Mouse (Mus musculus): ENCODE measurements around the gene Adssl1. TPM values are rescaled to one million over a fixed set of nuclear protein-coding genes. Genes with fewer than 3 reads are reported as not detected.
A peak's percentile ranks its signal among the peaks of the same experiment; 100 is the strongest.

The Adssl1 gene
- polyA plus RNA-seq, 1 experiment from 2014 or later = 13.4 TPM

DNA sequence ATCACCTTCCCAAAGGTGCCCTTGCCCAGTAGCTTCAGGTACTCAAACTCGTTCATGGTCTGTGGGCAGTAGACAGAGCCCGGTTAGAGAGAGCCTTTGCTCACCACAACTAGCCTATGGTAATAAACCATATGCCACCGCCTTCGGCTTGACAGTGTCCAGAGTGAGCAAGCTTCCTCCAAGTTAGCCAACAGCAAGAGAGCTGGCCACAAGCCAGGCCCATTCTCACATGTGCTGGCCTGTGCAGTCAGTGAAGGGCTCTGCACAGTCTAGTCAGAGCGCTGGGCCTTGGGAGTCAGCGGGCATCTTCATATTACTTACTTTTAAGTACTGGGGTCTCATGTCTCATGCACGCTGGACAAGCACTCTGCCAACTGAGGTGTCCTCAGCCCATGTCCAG, 38.8 kb downstream of the Adssl1 start:
- Histone ChIP-seq H3K4me2 (ENCODE audit: low read length) (no peak overlapping the region), H3K4me3 (replicated peaks; ENCODE audit: low read depth, low read length) (no peak overlapping the region), H3K9me3 (replicated peaks; ENCODE audit: low read length) (no peaks in the 10 kb centered on the region), H3K4me1 (replicated peaks; ENCODE audit: insufficient read depth, low read length) (peaks cover 19% of the 10 kb centered on the region; the same call in 1 of the 2 replicates), H3K36me3 (ENCODE audit: insufficient read depth, low read length) (peaks cover 82% of the 10 kb centered on the region), H3K27me3 (ENCODE audit: insufficient read depth, low read length) (no peaks in the 10 kb centered on the region), H3K27ac (no peak overlapping the region), H3K9ac (ENCODE audit: low read depth, low read length) (no peak overlapping the region)
- TF ChIP-seq CTCF (IDR thresholded peaks at IDR 0.05; ENCODE audit: low read depth) = no peak
- DNase-seq (ENCODE audit: low spot score) (no peak), ATAC-seq (replicated peaks; ENCODE audit: low FRiP score, low read depth) (no peak)
- WGBS = 86% methylated on average over 7 of the region's 7 CpGs

DNA sequence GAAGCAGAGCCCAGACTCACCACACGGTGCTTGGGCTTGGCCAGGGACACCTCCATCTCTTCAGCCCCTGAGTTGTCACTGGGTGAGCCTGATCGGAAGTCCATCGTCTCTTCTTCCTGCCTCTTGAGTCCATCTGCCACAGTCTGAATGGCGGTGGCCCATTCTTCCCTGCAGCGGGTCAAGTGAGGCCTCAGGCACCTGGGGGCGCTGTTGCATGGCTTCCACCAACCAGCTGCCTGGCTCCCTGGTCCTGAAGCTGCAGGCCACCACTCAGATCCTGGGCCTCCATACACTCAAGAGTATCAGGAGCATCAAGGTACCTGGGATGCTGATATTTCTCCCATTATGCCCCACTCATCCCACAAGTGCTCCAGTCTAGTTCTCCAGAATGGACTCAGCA, 39.3 kb downstream of the Adssl1 start:
- Histone ChIP-seq H3K4me2 (ENCODE audit: low read length) (no peak overlapping the region), H3K4me1 (replicated peaks; ENCODE audit: insufficient read depth, low read length) (peaks cover 19% of the 10 kb centered on the region; the same call in 1 of the 2 replicates), H3K9ac (ENCODE audit: low read depth, low read length) (no peak overlapping the region), H3K36me3 (ENCODE audit: insufficient read depth, low read length) (peaks cover 79% of the 10 kb centered on the region), H3K4me3 (replicated peaks; ENCODE audit: low read depth, low read length) (no peak overlapping the region), H3K9me3 (replicated peaks; ENCODE audit: low read length) (no peaks in the 10 kb centered on the region), H3K27ac (no peak overlapping the region), H3K27me3 (ENCODE audit: insufficient read depth, low read length) (no peaks in the 10 kb centered on the region)
- WGBS = 78% methylated on average over 6 of the region's 6 CpGs
- no peak for DNase-seq (ENCODE audit: low spot score)
- no peak for ATAC-seq (replicated peaks; ENCODE audit: low FRiP score, low read depth)
- TF ChIP-seq CTCF (IDR thresholded peaks at IDR 0.05; ENCODE audit: low read depth) = peak; percentile 57

DNA sequence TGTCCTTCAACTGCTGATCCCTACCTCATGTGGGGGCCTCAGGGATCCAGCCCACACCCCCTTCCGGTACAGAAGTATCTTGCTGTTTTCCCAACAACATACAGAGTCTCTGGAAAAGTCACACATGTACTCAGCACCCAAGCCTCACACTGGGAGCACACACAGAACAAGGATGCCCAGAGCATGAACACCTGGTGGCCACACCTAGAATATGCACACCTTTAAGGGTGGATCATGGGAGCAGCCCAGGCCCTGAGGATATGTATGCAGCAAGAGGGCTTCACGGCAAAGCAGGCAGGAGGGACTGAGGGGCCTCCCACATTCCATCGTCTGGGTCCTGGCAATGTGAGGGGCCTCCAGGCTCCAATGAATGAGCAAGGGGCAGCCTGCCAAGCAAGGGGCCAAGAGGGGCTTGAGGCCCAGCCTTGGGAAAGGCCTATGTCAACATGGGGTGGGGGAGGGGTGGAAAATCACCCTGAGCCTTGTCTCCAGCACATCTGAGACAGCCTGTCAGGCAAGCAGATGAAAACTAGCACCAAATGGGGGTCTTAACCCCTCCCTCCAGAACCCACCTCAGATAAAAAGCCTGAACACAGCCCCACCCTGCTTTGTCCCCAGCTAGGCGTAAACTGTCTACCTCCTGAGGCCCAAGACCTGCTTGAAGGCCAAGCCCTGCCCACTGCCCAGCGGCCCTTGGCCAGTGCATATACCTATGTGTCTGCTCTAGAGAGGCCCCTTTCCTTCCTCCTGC, 40.9 kb downstream of the Adssl1 start:
- peak; percentile 85 for DNase-seq (ENCODE audit: low spot score)
- peak overlapping the region; percentile 60 for H3K27ac ChIP-seq
- no peak; the same call in 1 of the 2 replicates for TF ChIP-seq CTCF (IDR thresholded peaks at IDR 0.05; ENCODE audit: low read depth)
- peaks cover 24% of the 10 kb centered on the region; the same call in 1 of the 2 replicates for H3K4me1 ChIP-seq (replicated peaks; ENCODE audit: insufficient read depth, low read length)
- peak; percentile 50 for ATAC-seq (replicated peaks; ENCODE audit: low FRiP score, low read depth)
- H3K4me3 ChIP-seq (replicated peaks; ENCODE audit: low read depth, low read length) = no peak overlapping the region
- H3K4me2 ChIP-seq (ENCODE audit: low read length) = peak overlapping the region; percentile 23; the same call in 1 of the 2 replicates
- H3K36me3 ChIP-seq (ENCODE audit: insufficient read depth, low read length) = peaks cover 67% of the 10 kb centered on the region
- 27% methylated on average over 5 of the region's 5 CpGs for WGBS
- no peaks in the 10 kb centered on the region for H3K27me3 ChIP-seq (ENCODE audit: insufficient read depth, low read length)
- no peaks in the 10 kb centered on the region for H3K9me3 ChIP-seq (replicated peaks; ENCODE audit: low read length)
- 0 out of 2 replicates have a peak overlapping the region, but pooled peaks have one; percentile 15 for H3K9ac ChIP-seq (ENCODE audit: low read depth, low read length)

DNA sequence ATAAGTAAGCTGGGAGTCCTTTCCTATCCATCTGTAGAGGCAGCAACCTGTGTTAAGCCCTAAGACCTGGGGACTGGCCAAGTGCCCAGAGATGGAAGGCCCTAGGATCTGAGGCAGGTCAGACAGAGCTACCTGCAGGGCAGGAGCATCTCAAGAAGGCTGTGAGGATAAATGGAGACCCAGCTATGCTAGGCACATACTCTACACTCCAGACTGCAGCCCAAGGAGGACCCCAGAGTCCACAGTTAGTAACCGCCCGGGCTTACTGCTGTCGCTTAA, 41.4 kb downstream of the Adssl1 start:
- H3K36me3 ChIP-seq (ENCODE audit: insufficient read depth, low read length) = peaks cover 62% of the 10 kb centered on the region
- ATAC-seq (replicated peaks; ENCODE audit: low FRiP score, low read depth) = no peak

DNA sequence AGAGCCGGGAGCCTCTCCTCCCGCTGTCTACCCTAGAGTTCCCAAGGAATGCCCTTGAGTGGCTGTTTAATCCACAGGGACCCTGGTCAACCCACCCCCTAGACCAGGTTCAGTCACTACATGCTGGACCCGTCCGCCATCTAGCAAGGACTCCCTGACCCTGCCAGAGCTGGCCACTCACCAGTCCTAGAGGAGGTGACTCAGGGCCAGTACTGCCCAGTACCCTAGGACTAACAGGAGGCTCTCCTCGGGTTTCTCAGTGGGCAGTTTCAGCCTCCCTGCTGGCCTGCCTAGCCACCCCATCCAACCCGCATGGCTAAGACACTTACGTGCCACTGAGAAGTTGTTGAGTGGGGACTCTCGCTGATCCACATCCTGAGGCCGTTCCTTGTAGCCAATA, 42.0 kb downstream of the Adssl1 start:
- H3K9ac ChIP-seq (ENCODE audit: low read depth, low read length) = 0 out of 2 replicates have a peak overlapping the region, but pooled peaks have one; percentile 18
- DNase-seq (ENCODE audit: low spot score) (no peak), ATAC-seq (replicated peaks; ENCODE audit: low FRiP score, low read depth) (no peak)
- 64% methylated on average over 9 of the region's 9 CpGs for WGBS
- no peak for TF ChIP-seq CTCF (IDR thresholded peaks at IDR 0.05; ENCODE audit: low read depth)
- H3K4me3 ChIP-seq (replicated peaks; ENCODE audit: low read depth, low read length) = no peak overlapping the region
- peak overlapping the region; percentile 60 for H3K27ac ChIP-seq
- no peak overlapping the region for H3K4me2 ChIP-seq (ENCODE audit: low read length)
- no peaks in the 10 kb centered on the region for H3K27me3 ChIP-seq (ENCODE audit: insufficient read depth, low read length)
- H3K4me1 ChIP-seq (replicated peaks; ENCODE audit: insufficient read depth, low read length) = peaks cover 27% of the 10 kb centered on the region; the same call in 1 of the 2 replicates
- H3K9me3 ChIP-seq (replicated peaks; ENCODE audit: low read length) = no peaks in the 10 kb centered on the region
- peaks cover 57% of the 10 kb centered on the region for H3K36me3 ChIP-seq (ENCODE audit: insufficient read depth, low read length)

More for the DNA sequence above, 41.4 kb downstream of the Adssl1 start:
- Histone ChIP-seq H3K9ac (ENCODE audit: low read depth, low read length) (0 out of 2 replicates have a peak overlapping the region, but pooled peaks have one; percentile 15), H3K27me3 (ENCODE audit: insufficient read depth, low read length) (no peaks in the 10 kb centered on the region), H3K9me3 (replicated peaks; ENCODE audit: low read length) (no peaks in the 10 kb centered on the region), H3K4me3 (replicated peaks; ENCODE audit: low read depth, low read length) (no peak overlapping the region), H3K4me2 (ENCODE audit: low read length) (peak overlapping the region; percentile 23; the same call in 1 of the 2 replicates), H3K27ac (peak overlapping the region; percentile 60), H3K4me1 (replicated peaks; ENCODE audit: insufficient read depth, low read length) (peaks cover 27% of the 10 kb centered on the region; the same call in 1 of the 2 replicates)
- 67% methylated on average over 3 of the region's 3 CpGs for WGBS
- no peak for TF ChIP-seq CTCF (IDR thresholded peaks at IDR 0.05; ENCODE audit: low read depth)
- no peak for DNase-seq (ENCODE audit: low spot score)

DNA sequence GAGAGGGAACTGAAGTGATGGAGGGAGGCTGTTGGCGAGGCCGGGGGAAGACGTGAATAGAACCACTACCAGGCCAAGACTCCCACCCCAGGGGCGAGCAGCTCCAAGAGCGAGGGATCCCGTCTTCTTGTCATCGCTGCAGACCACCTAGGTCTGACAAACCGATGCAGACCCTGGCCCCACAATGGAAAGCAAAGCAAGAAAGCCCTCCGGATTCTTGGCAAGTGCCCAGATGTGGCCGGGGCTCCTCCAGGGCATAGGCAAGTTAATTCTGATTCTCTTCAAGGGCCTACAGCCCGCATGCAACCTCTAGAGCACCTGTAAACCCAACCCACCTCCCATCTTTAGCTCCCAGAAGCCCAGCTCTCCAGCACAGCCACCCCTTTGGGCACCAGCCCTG, 43.5 kb downstream of the Adssl1 start:
- no peak overlapping the region for H3K4me2 ChIP-seq (ENCODE audit: low read length)
- H3K27ac ChIP-seq = no peak overlapping the region

More for the DNA sequence above, 43.5 kb downstream of the Adssl1 start:
- Histone ChIP-seq H3K9ac (ENCODE audit: low read depth, low read length) (no peak overlapping the region), H3K4me1 (replicated peaks; ENCODE audit: insufficient read depth, low read length) (peaks cover 30% of the 10 kb centered on the region; the same call in 1 of the 2 replicates), H3K36me3 (ENCODE audit: insufficient read depth, low read length) (peaks cover 48% of the 10 kb centered on the region), H3K4me3 (replicated peaks; ENCODE audit: low read depth, low read length) (no peak overlapping the region), H3K9me3 (replicated peaks; ENCODE audit: low read length) (no peaks in the 10 kb centered on the region), H3K27me3 (ENCODE audit: insufficient read depth, low read length) (no peaks in the 10 kb centered on the region)
- WGBS = 79% methylated on average over 11 of the region's 11 CpGs
- DNase-seq (ENCODE audit: low spot score) (no peak), ATAC-seq (replicated peaks; ENCODE audit: low FRiP score, low read depth) (no peak)
- no peak for TF ChIP-seq CTCF (IDR thresholded peaks at IDR 0.05; ENCODE audit: low read depth)

Measured in kidney, postnatal 0 days (tissue).